Mouse (Mus musculus) layer of hippocampus, adult 18-20 months (tissue): ENCODE measurements around the gene Vmn1r58. TPM values are rescaled to one million over a fixed set of nuclear protein-coding genes. Genes with fewer than 3 reads are reported as not detected.
"Not testable (repeated sequence)": the region's sequence is repeated elsewhere in the genome, so short reads cannot be mapped to it uniquely, and the experiment has no call there.

Experiments used
- DNase-seq, 2 experiments: peaks; one replicate each; pipeline ENCODE4 v3.0.0; 2022; ENCODE audit warnings: low spot score in 2 of 2
- long read RNA-seq: library from polyadenylated mRNA; stranded (forward); transcript quantifications from one replicate; pipeline ENCODE4 v2.0.0, GENCODE M21; 2021
- total RNA-seq, 2 experiments: library from RNA; stranded (reverse); gene quantifications; 2 replicates each; pipeline ENCODE4 v1.2.3; 2021

The Vmn1r58 gene
- not detected for total RNA-seq
- long read RNA-seq: 0 reads

DNA sequence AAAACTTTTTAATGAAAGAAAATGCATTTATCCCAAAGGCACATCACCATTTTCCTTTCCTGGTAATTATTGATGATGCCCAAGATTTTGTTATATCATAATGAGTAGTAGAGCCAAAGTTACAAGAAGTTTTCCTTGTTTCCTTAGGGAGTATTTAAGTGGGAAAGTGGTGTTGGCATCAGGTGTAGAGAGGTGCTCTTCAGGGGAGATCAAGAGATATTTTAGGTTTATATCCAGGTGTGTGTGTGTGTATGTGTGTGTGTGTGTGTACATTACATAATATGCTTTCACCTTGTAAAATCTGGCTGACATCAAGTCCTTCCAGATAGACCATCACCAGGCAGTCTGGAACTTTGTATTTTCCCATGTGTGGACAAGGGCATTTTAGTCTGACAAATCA, at the start of gene Vmn1r58:
Gene Vmn1r58 (minus strand): TSS at position 101 of the 400 bp plus-strand sequence.
- DNase-seq: not testable (repeated sequence)

DNA sequence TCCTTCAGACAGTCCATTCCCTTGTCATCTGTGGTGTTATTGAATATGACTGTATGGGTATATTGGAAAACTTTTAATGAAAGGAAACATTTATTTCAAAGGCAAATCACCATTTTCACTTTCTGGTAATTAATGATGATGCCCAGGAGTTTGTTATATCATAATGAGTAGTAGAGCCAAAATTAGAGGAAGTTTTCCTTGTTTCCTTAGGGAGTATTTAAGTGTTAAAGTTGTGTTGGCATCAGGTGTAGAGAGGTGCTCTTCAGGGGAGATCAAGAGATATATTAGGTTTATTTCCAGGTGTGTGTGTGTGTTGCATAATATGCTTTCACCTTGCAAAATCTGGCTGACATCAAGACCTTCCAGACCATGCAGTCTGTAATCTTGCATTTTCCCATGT, 43.5 kb upstream of the Vmn1r58 start, which contains the start of gene Vmn1r59:
Gene Vmn1r59 (minus strand): TSS at position 101 of the 400 bp plus-strand sequence.
- DNase-seq: no peak

DNA sequence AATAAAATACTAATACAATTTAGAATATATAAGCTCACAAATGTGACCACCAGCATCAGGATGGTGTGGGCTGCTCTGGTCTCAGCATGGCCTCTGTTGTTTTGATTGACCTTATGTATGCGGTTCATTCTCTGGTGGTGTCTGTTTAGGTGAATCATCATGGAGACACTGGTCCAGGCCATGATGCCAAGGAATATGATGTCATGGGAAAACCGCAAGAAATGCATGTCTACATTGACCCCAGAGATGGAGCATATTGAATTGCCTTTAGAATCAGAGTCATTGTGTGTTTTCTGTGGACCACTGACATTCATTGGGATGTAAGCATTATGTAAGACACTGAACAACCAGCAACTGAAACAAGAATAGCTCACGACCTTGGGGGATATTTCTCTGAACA, 40.8 kb upstream of the Vmn1r58 start:
- DNase-seq: not testable (repeated sequence)

DNA sequence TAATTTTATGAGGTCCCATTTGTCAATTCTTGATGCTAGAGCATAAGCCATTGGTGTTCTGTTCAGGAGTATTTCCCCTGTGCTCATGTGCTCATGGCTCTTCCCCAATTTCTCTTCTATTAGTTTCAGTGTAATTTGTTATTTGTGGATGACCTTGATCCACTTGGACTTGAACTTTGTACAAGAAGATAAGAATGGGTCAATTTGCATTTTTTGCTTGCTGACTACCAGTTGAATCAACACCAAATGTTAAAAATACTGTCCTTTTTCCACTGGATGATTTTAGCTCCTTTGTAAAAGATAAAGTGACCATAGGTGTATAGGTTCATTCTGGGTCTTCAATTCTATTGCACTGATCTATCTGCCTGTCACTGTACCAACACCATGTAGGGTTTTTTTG, 35.4 kb upstream of the Vmn1r58 start:
- no peak for DNase-seq

DNA sequence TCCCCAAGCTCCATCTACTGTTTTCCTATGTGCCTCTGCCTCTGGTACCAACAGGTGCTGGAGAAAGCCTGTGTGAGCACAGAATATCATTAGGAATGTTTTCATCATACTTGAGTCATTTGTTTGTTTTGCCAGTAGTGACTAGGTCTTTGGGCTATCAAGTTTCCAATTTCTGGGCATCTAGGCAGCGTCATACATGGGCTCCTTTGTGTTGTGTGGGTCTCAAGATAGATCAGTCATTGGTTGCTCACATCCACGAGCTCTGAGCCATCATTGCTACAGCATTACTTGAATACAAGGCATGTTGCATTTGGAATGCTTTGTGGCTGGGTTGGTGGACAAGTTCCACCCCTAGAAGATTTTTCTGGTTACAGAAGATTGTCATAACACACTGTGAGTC, 7.0 kb downstream of the Vmn1r58 start:
- DNase-seq: no peak

DNA sequence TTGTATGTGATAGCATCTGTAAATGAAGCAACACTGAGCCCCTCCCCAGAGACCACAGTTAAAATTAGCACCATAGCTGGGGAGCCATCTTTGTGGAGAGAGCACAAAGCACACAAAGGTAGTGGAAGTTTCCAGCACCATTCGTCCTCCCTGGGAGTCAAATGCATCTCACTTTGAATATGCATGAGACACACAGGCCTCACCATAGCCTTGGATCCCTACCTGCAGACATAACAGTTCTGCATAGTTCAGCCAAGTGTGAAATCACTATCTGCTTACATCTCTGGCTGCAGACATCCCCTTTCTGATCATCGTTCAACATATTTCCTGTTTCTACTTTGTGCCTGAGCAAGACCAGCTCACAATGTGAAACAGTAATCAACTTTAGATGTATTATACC, 46.5 kb downstream of the Vmn1r58 start:
- no peak for DNase-seq

DNA sequence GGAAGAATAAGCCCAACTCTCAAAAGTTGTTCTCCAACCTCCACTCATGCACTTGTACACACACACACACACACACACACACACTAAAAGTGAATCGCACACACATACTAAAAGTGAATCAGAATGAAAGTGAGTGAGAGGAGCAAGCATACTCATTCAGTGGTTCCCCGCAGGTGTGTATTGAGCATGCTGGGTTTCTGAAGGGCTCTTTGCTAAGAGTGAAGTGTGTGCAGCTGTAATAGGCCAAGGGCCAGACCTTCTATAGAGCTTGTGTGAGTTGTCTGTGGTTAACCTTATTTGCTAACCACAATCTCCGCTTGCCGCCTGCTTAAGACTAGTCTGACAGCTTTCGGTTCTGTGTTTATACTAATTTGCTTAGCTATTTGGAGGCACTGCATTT, 49.6 kb downstream of the Vmn1r58 start:
- DNase-seq: no peak

Other genes starting within 250 kb of the Vmn1r58 start
- gene Vmn1r56, start 216.6 kb downstream of the Vmn1r58 start, total RNA-seq: not detected
- not detected for gene Vmn1r57, start 194.9 kb downstream of the Vmn1r58 start, total RNA-seq
- not detected for gene Gm5065, start 62.9 kb downstream of the Vmn1r58 start, total RNA-seq
- gene Nlrp2, start 62.4 kb downstream of the Vmn1r58 start, total RNA-seq: not detected
- not detected for gene Vmn1r59, start 43.4 kb upstream of the Vmn1r58 start, total RNA-seq
- not detected for gene Vmn2r28, start 80.6 kb upstream of the Vmn1r58 start, total RNA-seq
- not detected for gene Vmn1r60, start 133.9 kb upstream of the Vmn1r58 start, total RNA-seq
- gene Vmn1r61, start 199.9 kb upstream of the Vmn1r58 start, total RNA-seq: not detected